Mouse (Mus musculus): ENCODE data around the gene Eif3g. TPM values are rescaled to one million over a fixed set of nuclear protein-coding genes. Genes with fewer than 3 reads are reported as not detected.

The Eif3g gene
- polyA plus RNA-seq (2014; fragmentation: Nextera tagmentation; extraction: Ambion mirVana), result 314 and 315 TPM in 2 replicates

GRCm38 (mm10) chr9:20898511-20899073, at the start of gene Eif3g:
Eif3g (minus strand) TSS chr9:20898623.
- H3K4me2 ChIP-seq (ENCODE audit: low read length), result peak within 1 kb of the TSS; percentile 98
- no peak within 1 kb of the TSS for H3K27ac ChIP-seq (ENCODE audit: low read depth)
- H3K4me3 ChIP-seq (ENCODE audit: low read depth, low read length), result peak within 1 kb of the TSS; percentile 97
- H3K27me3 ChIP-seq (replicated peaks; ENCODE audit: control insufficient read depth, insufficient read depth, low read length), result no peaks in the 10 kb centered on the region
- 6% methylated on average over 34 of the region's 34 CpGs for WGBS
- peak within 1 kb of the TSS; percentile 85 for H3K9ac ChIP-seq (ENCODE audit: low read length)
- no peaks in the 10 kb centered on the region for H3K9me3 ChIP-seq (ENCODE audit: control insufficient read depth, low read length)
- peaks cover 38% of the 10 kb centered on the region for H3K36me3 ChIP-seq (ENCODE audit: control insufficient read depth, insufficient read depth, low read length)
- ATAC-seq (replicated peaks; ENCODE audit: low FRiP score, low TSS enrichment, low read depth) (peak; percentile 83), DNase-seq (ENCODE audit: low spot score) (peak; percentile 89)
- H3K4me1 ChIP-seq (replicated peaks; ENCODE audit: control insufficient read depth, insufficient read depth, low read length), result peaks cover 8% of the 10 kb centered on the region

GRCm38 (mm10) chr9:20946066-20946880, 47.9 kb upstream of the Eif3g start:
- ATAC-seq (replicated peaks; ENCODE audit: low FRiP score, low TSS enrichment, low read depth), result no peak
- Histone ChIP-seq H3K4me1 (replicated peaks; ENCODE audit: control insufficient read depth, insufficient read depth, low read length) (peaks cover 17% of the 10 kb centered on the region), H3K4me2 (ENCODE audit: low read length) (no peak overlapping the region), H3K36me3 (ENCODE audit: control insufficient read depth, insufficient read depth, low read length) (peaks cover 30% of the 10 kb centered on the region), H3K4me3 (ENCODE audit: low read depth, low read length) (no peak overlapping the region), H3K9me3 (ENCODE audit: control insufficient read depth, low read length) (no peaks in the 10 kb centered on the region), H3K27me3 (replicated peaks; ENCODE audit: control insufficient read depth, insufficient read depth, low read length) (no peaks in the 10 kb centered on the region), H3K9ac (ENCODE audit: low read length) (no peak overlapping the region), H3K27ac (ENCODE audit: low read depth) (no peak overlapping the region)
- DNase-seq (ENCODE audit: low spot score), result no peak
- WGBS, result 78% methylated on average over 16 of the region's 16 CpGs

- H3K27me3 ChIP-seq (replicated peaks; ENCODE audit: control insufficient read depth, insufficient read depth, low read length), result no peaks in the 10 kb centered on the region
- no peak overlapping the region for H3K9ac ChIP-seq (ENCODE audit: low read length)
- ATAC-seq (replicated peaks; ENCODE audit: low FRiP score, low TSS enrichment, low read depth) (no peak), DNase-seq (ENCODE audit: low spot score) (no peak)
- H3K9me3 ChIP-seq (ENCODE audit: control insufficient read depth, low read length), result no peaks in the 10 kb centered on the region
- no peak overlapping the region for H3K4me2 ChIP-seq (ENCODE audit: low read length)
- 47% methylated on average over 4 of the region's 4 CpGs for WGBS
- H3K4me3 ChIP-seq (ENCODE audit: low read depth, low read length), result no peak overlapping the region
- no peak overlapping the region for H3K27ac ChIP-seq (ENCODE audit: low read depth)
- H3K36me3 ChIP-seq (ENCODE audit: control insufficient read depth, insufficient read depth, low read length), result peaks cover 38% of the 10 kb centered on the region
- peaks cover 9% of the 10 kb centered on the region for H3K4me1 ChIP-seq (replicated peaks; ENCODE audit: control insufficient read depth, insufficient read depth, low read length)
These were observed 46.4 kb upstream of the Eif3g start for GRCm38 (mm10) chr9:20944697-20945370.

- Histone ChIP-seq H3K27ac (ENCODE audit: low read depth) (no peak overlapping the region), H3K4me2 (ENCODE audit: low read length) (no peak overlapping the region), H3K4me3 (ENCODE audit: low read depth, low read length) (no peak overlapping the region), H3K27me3 (replicated peaks; ENCODE audit: control insufficient read depth, insufficient read depth, low read length) (no peaks in the 10 kb centered on the region), H3K36me3 (ENCODE audit: control insufficient read depth, insufficient read depth, low read length) (peaks cover 45% of the 10 kb centered on the region), H3K4me1 (replicated peaks; ENCODE audit: control insufficient read depth, insufficient read depth, low read length) (peaks cover 9% of the 10 kb centered on the region), H3K9ac (ENCODE audit: low read length) (no peak overlapping the region), H3K9me3 (ENCODE audit: control insufficient read depth, low read length) (no peaks in the 10 kb centered on the region)
- 14% methylated on average over 2 of the region's 2 CpGs for WGBS
- DNase-seq (ENCODE audit: low spot score), result no peak
- ATAC-seq (replicated peaks; ENCODE audit: low FRiP score, low TSS enrichment, low read depth), result peak; percentile 58; the same call in 1 of the 2 replicates
These were observed 45.5 kb upstream of the Eif3g start for GRCm38 (mm10) chr9:20943911-20944310.

- H3K27me3 ChIP-seq (replicated peaks; ENCODE audit: control insufficient read depth, insufficient read depth, low read length), result no peaks in the 10 kb centered on the region
- H3K9ac ChIP-seq (ENCODE audit: low read length), result no peak overlapping the region
- peaks cover 50% of the 10 kb centered on the region for H3K36me3 ChIP-seq (ENCODE audit: control insufficient read depth, insufficient read depth, low read length)
- no peak overlapping the region for H3K4me2 ChIP-seq (ENCODE audit: low read length)
- H3K4me1 ChIP-seq (replicated peaks; ENCODE audit: control insufficient read depth, insufficient read depth, low read length), result peaks cover 9% of the 10 kb centered on the region
- ATAC-seq (replicated peaks; ENCODE audit: low FRiP score, low TSS enrichment, low read depth) (no peak), DNase-seq (ENCODE audit: low spot score) (no peak)
- no peaks in the 10 kb centered on the region for H3K9me3 ChIP-seq (ENCODE audit: control insufficient read depth, low read length)
- H3K4me3 ChIP-seq (ENCODE audit: low read depth, low read length), result no peak overlapping the region
- no peak overlapping the region for H3K27ac ChIP-seq (ENCODE audit: low read depth)
- WGBS, result 88% methylated on average over 7 of the region's 7 CpGs
These were observed 45.0 kb upstream of the Eif3g start for GRCm38 (mm10) chr9:20943396-20943795.

- no peak overlapping the region for H3K4me3 ChIP-seq (ENCODE audit: low read depth, low read length)
- H3K27ac ChIP-seq (ENCODE audit: low read depth), result no peak overlapping the region
- H3K36me3 ChIP-seq (ENCODE audit: control insufficient read depth, insufficient read depth, low read length), result peaks cover 100% of the 10 kb centered on the region
- H3K27me3 ChIP-seq (replicated peaks; ENCODE audit: control insufficient read depth, insufficient read depth, low read length), result no peaks in the 10 kb centered on the region
- H3K9me3 ChIP-seq (ENCODE audit: control insufficient read depth, low read length), result no peaks in the 10 kb centered on the region
- H3K9ac ChIP-seq (ENCODE audit: low read length), result no peak overlapping the region
- no peak overlapping the region for H3K4me2 ChIP-seq (ENCODE audit: low read length)
- ATAC-seq (replicated peaks; ENCODE audit: low FRiP score, low TSS enrichment, low read depth) (no peak), DNase-seq (ENCODE audit: low spot score) (no peak)
- no peaks in the 10 kb centered on the region for H3K4me1 ChIP-seq (replicated peaks; ENCODE audit: control insufficient read depth, insufficient read depth, low read length)
- WGBS, result 99% methylated on average over 3 of the region's 3 CpGs
These were observed 24.8 kb upstream of the Eif3g start for GRCm38 (mm10) chr9:20923258-20923657.

GRCm38 (mm10) chr9:20916160-20916559, 17.7 kb upstream of the Eif3g start:
- DNase-seq (ENCODE audit: low spot score) (no peak), ATAC-seq (replicated peaks; ENCODE audit: low FRiP score, low TSS enrichment, low read depth) (no peak)
- no peak overlapping the region for H3K4me2 ChIP-seq (ENCODE audit: low read length)
- H3K27me3 ChIP-seq (replicated peaks; ENCODE audit: control insufficient read depth, insufficient read depth, low read length), result no peaks in the 10 kb centered on the region
- H3K4me3 ChIP-seq (ENCODE audit: low read depth, low read length), result no peak overlapping the region
- no peak overlapping the region for H3K9ac ChIP-seq (ENCODE audit: low read length)
- H3K4me1 ChIP-seq (replicated peaks; ENCODE audit: control insufficient read depth, insufficient read depth, low read length), result no peaks in the 10 kb centered on the region
- H3K9me3 ChIP-seq (ENCODE audit: control insufficient read depth, low read length), result no peaks in the 10 kb centered on the region
- no peak overlapping the region for H3K27ac ChIP-seq (ENCODE audit: low read depth)
- 78% methylated on average over 4 of the region's 4 CpGs for WGBS
- H3K36me3 ChIP-seq (ENCODE audit: control insufficient read depth, insufficient read depth, low read length), result peaks cover 100% of the 10 kb centered on the region

- no peak overlapping the region for H3K4me3 ChIP-seq (ENCODE audit: low read depth, low read length)
- H3K9ac ChIP-seq (ENCODE audit: low read length), result no peak overlapping the region
- H3K36me3 ChIP-seq (ENCODE audit: control insufficient read depth, insufficient read depth, low read length), result peaks cover 100% of the 10 kb centered on the region
- no peak overlapping the region for H3K4me2 ChIP-seq (ENCODE audit: low read length)
- H3K9me3 ChIP-seq (ENCODE audit: control insufficient read depth, low read length), result no peaks in the 10 kb centered on the region
- no peak for ATAC-seq (replicated peaks; ENCODE audit: low FRiP score, low TSS enrichment, low read depth)
- no peaks in the 10 kb centered on the region for H3K27me3 ChIP-seq (replicated peaks; ENCODE audit: control insufficient read depth, insufficient read depth, low read length)
- H3K4me1 ChIP-seq (replicated peaks; ENCODE audit: control insufficient read depth, insufficient read depth, low read length), result no peaks in the 10 kb centered on the region
- H3K27ac ChIP-seq (ENCODE audit: low read depth), result no peak overlapping the region
- no peak for DNase-seq (ENCODE audit: low spot score)
- 93% methylated on average over 9 of the region's 9 CpGs for WGBS
These were observed 11.5 kb upstream of the Eif3g start for GRCm38 (mm10) chr9:20909948-20910347.

All from intestine, embryonic 14.5 days (tissue).